Mouse (Mus musculus): ENCODE measurements at regions not wholly inside any gene's neighbourhood (a gene's known extent, or its start where the extent isn't known, plus 50 kb on each side); places are given as distances from the start of the nearest gene placed in this dataset.

- DNase-seq (ENCODE audit: low spot score), result no peak
Observed at GRCm38 (mm10) chr13:70124860-70125545, 322.8 kb downstream of the Med10 start.

GRCm38 (mm10) chr13:70127310-70127709 is 325.1 kb downstream of the Med10 start:
- no peak for DNase-seq (ENCODE audit: low spot score)

GRCm38 (mm10) chr13:70134544-70134943 is 332.3 kb downstream of the Med10 start:
- no peak for DNase-seq (ENCODE audit: low spot score)

GRCm38 (mm10) chr13:70136209-70136608 is 334.0 kb downstream of the Med10 start:
- no peak for DNase-seq (ENCODE audit: low spot score)

GRCm38 (mm10) chr13:70144461-70144860 is 342.3 kb downstream of the Med10 start:
- no peak for DNase-seq (ENCODE audit: low spot score)

- no peak for DNase-seq (ENCODE audit: low spot score)
Observed at GRCm38 (mm10) chr13:70145466-70145865, 343.3 kb downstream of the Med10 start.

- DNase-seq (ENCODE audit: low spot score), result no peak
Observed at GRCm38 (mm10) chr13:70149041-70149898, 347.1 kb downstream of the Med10 start.

GRCm38 (mm10) chr13:70149899-70150184 is 347.6 kb downstream of the Med10 start:
- no peak for DNase-seq (ENCODE audit: low spot score)

- DNase-seq (ENCODE audit: low spot score), result no peak
Observed at GRCm38 (mm10) chr13:70153062-70153461, 350.9 kb downstream of the Med10 start.

- DNase-seq (ENCODE audit: low spot score), result no peak
Observed at GRCm38 (mm10) chr13:70155596-70155995, 353.4 kb downstream of the Med10 start.

- DNase-seq (ENCODE audit: low spot score), result no peak
Observed at GRCm38 (mm10) chr13:70156975-70157588, 354.9 kb downstream of the Med10 start.

- DNase-seq (ENCODE audit: low spot score), result no peak
Observed at GRCm38 (mm10) chr13:70159065-70159464, 356.9 kb downstream of the Med10 start.

GRCm38 (mm10) chr13:70159604-70160003 is 357.4 kb downstream of the Med10 start:
- DNase-seq (ENCODE audit: low spot score), result no peak

- no peak for DNase-seq (ENCODE audit: low spot score)
Observed at GRCm38 (mm10) chr13:70162115-70162514, 359.9 kb downstream of the Med10 start.

GRCm38 (mm10) chr13:70165511-70166225 is 363.5 kb downstream of the Med10 start:
- no peak for DNase-seq (ENCODE audit: low spot score)

GRCm38 (mm10) chr13:70167747-70168146 is 365.6 kb downstream of the Med10 start:
- no peak for DNase-seq (ENCODE audit: low spot score)

GRCm38 (mm10) chr13:70168906-70169305 is 366.7 kb downstream of the Med10 start:
- no peak for DNase-seq (ENCODE audit: low spot score)

- DNase-seq (ENCODE audit: low spot score), result no peak
Observed at GRCm38 (mm10) chr13:70177066-70177465, 374.9 kb downstream of the Med10 start.

GRCm38 (mm10) chr13:70178073-70178491 is 375.9 kb downstream of the Med10 start:
- DNase-seq (ENCODE audit: low spot score), result no peak

- no peak for DNase-seq (ENCODE audit: low spot score)
Observed at GRCm38 (mm10) chr13:70190978-70191377, 388.8 kb downstream of the Med10 start.

- DNase-seq (ENCODE audit: low spot score), result no peak
Observed at GRCm38 (mm10) chr13:70192101-70193025, 390.2 kb downstream of the Med10 start.
